Mouse (Mus musculus) myocyte (in vitro differentiated cells): Measurements from ENCODE around the gene Itpa.
A peak's percentile ranks its signal among the peaks of the same experiment; 100 is the strongest.

Experiments used
- E2F4 ChIP-seq: IDR thresholded peaks from one replicate; pipeline ENCODE4 v1.6.1; 2011; ENCODE audit warnings: mild to moderate bottlenecking, control low read depth, moderate library complexity; ENCODE audit not compliant: insufficient read depth
- MYOD1 ChIP-seq, 3 experiments: IDR thresholded peaks; one replicate each; pipeline ENCODE4 v1.6.1; 2011; ENCODE audit warnings: control low read depth in 2 of 3, low read depth in 2 of 3, mild to moderate bottlenecking in 2 of 3, moderate library complexity in 1 of 3; ENCODE audit not compliant: insufficient read length in 2 of 3, control insufficient read depth in 1 of 3
- MYOG ChIP-seq, 3 experiments: IDR thresholded peaks; one replicate each; pipeline ENCODE4 v1.6.1; 2011; ENCODE audit warnings: control low read depth in 2 of 3, low read depth in 2 of 3, mild to moderate bottlenecking in 2 of 3; ENCODE audit not compliant: insufficient read length in 2 of 3, control insufficient read depth in 1 of 3, insufficient read depth in 1 of 3
- POLR2A ChIP-seq: IDR thresholded peaks from one replicate; pipeline ENCODE4 v1.6.1; 2011; ENCODE audit warnings: low read depth, mild to moderate bottlenecking, control low read depth, moderate library complexity; ENCODE audit not compliant: insufficient read length
- REST ChIP-seq: IDR thresholded peaks from one replicate; pipeline ENCODE4 v1.6.1; 2011; ENCODE audit warnings: mild to moderate bottlenecking, control low read depth, moderate library complexity; ENCODE audit not compliant: insufficient read depth, insufficient read length
- TCF12 ChIP-seq: IDR thresholded peaks from one replicate; pipeline ENCODE4 v1.6.1; 2011; ENCODE audit warnings: mild to moderate bottlenecking, control low read depth; ENCODE audit not compliant: poor library complexity, insufficient read depth, severe bottlenecking
- USF1 ChIP-seq: IDR thresholded peaks from one replicate; pipeline ENCODE4 v1.6.1; 2011; ENCODE audit warnings: low read depth, mild to moderate bottlenecking, control low read depth, moderate library complexity

DNA sequence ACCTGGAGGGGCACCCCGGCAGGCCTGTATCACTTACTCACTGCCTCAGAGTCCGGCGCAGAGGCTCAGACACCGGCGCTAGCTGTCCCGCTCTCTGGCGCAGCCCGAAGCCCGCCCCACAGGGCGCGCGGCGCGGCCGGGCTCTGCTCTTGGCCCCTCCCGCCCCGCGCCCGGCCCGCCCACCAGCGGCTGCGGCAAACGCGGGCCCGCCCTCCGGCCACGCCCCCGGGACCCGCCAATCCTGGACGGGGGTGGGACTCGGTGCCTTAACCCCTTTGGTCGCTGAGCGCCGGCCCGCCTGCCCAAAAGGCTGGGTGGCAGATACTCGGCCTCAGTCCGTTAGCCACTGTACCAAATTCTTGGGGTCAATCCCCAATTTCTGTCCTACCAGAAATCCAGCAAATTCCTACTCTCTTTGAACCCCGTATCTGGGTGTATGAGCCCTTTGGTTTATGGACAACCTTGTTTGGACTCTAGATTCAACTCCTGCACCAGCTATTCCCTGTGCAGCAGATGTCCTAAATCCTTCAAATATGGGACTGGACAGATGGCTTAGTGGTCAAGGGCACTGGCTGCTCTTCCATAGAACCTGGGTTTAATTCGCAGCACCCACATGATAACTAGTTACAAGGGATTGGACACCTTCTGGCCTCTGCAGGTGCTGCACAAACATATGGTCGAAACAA lies 24.6 kb upstream of the Itpa start, which contains the start of gene Lzts3:
- TF ChIP-seq TCF12, result no peak
- TF ChIP-seq USF1, result no peak
- no peak for TF ChIP-seq MYOD1 (IDR thresholded peaks at IDR 0.05; ENCODE audit: control insufficient read depth in 1 of 3, insufficient read length in 2 of 3, low read depth in 2 of 3)
- TF ChIP-seq POLR2A, result peak; percentile 56
- no peak for TF ChIP-seq MYOG (IDR thresholded peaks at IDR 0.05; ENCODE audit: control insufficient read depth in 1 of 3, insufficient read depth in 1 of 3, insufficient read length in 2 of 3, low read depth in 2 of 3)
- no peak for TF ChIP-seq E2F4
- no peak for TF ChIP-seq REST
